Mouse (Mus musculus): ENCODE results near the gene B4galt5. TPM values are rescaled to one million over a fixed set of nuclear protein-coding genes. Genes with fewer than 3 reads are reported as not detected.
A peak's percentile ranks its signal among the peaks of the same experiment; 100 is the strongest.

B4galt5 gene
- polyA plus RNA-seq, 1 experiment from 2014 or later: 17.0 TPM

DNA sequence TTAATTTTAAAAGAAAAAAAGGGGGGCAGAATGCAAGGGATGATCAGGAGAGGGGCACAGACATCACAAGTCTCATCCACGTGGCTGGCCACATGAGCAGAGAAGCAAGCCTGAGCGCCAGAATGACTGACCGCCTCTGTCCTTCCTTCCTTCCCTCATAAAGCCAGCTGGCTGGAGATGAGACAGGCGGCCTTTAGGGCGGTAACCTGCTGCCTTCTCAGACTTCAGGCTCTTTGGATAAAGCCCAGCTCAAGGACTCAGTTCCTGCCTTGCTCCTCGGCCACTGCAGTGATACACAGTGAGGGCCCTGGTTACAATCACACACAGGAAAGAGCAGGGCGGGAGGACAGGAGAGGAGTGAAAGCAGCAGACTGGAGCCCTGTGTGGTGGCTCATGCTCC, 94.8 kb downstream of the B4galt5 start:
- Histone ChIP-seq H3K27ac (no peak overlapping the region), H3K36me3 (no peaks in the 10 kb centered on the region), H3K27me3 (replicated peaks) (no peaks in the 10 kb centered on the region), H3K9me3 (no peaks in the 10 kb centered on the region), H3K9ac (no peak overlapping the region), H3K4me2 (no peak overlapping the region), H3K4me3 (replicated peaks) (no peak overlapping the region), H3K4me1 (peaks cover 23% of the 10 kb centered on the region)
- WGBS: 44% methylated on average over 7 of the region's 7 CpGs
- ATAC-seq (ENCODE audit: insufficient read depth, low FRiP score, low read depth): peak; percentile 41; the same call in 1 of the 2 replicates

DNA sequence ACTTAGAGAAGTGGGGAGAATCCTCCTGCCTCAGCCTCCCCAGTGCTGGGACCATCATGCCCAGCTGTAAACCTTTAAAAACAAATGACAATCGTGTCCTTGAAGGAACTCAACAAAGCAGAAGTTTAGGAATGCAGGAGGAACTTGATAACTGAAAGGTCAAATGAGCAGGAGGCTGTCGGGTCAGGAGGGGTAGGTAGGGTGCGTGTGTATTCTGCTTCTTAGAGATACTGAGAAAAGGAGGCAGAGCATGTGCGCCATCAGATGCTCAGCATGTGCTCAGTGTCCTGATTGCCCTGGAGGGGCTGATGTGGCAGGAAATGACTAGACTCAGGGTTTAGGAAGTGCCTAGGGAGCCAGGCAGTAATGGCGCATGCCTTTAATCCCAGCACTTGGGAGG, 95.5 kb downstream of the B4galt5 start:
- H3K9ac ChIP-seq: no peak overlapping the region
- ATAC-seq (ENCODE audit: insufficient read depth, low FRiP score, low read depth): no peak
- H3K4me2 ChIP-seq: no peak overlapping the region
- H3K9me3 ChIP-seq: no peaks in the 10 kb centered on the region
- no peak overlapping the region for H3K4me3 ChIP-seq (replicated peaks)
- WGBS: 73% methylated on average over 5 of the region's 5 CpGs
- H3K27me3 ChIP-seq (replicated peaks): no peaks in the 10 kb centered on the region
- H3K4me1 ChIP-seq: peaks cover 23% of the 10 kb centered on the region
- H3K27ac ChIP-seq: no peak overlapping the region
- H3K36me3 ChIP-seq: no peaks in the 10 kb centered on the region

- peak overlapping the region; percentile 48 for H3K27ac ChIP-seq
- no peak for ATAC-seq (ENCODE audit: insufficient read depth, low FRiP score, low read depth)
- H3K4me2 ChIP-seq: no peak overlapping the region
These were observed 96.8 kb downstream of the B4galt5 start for GRCm38 (mm10) chr2:167252057-167252687.

GRCm38 (mm10) chr2:167250736-167251337, 98.1 kb downstream of the B4galt5 start:
- Histone ChIP-seq H3K4me1 (peaks cover 23% of the 10 kb centered on the region), H3K27me3 (replicated peaks) (no peaks in the 10 kb centered on the region), H3K9me3 (no peaks in the 10 kb centered on the region), H3K4me2 (peak overlapping the region; percentile 33), H3K27ac (peak overlapping the region; percentile 73), H3K36me3 (no peaks in the 10 kb centered on the region), H3K4me3 (replicated peaks) (no peak overlapping the region), H3K9ac (no peak overlapping the region)
- WGBS: 24% methylated on average over 7 of the region's 7 CpGs
- ATAC-seq (ENCODE audit: insufficient read depth, low FRiP score, low read depth): 0 out of 2 replicates have a peak, but pooled peaks have one; percentile 8

More at GRCm38 (mm10) chr2:167252057-167252687, 96.8 kb downstream of the B4galt5 start:
- H3K9me3 ChIP-seq: no peaks in the 10 kb centered on the region
- no peaks in the 10 kb centered on the region for H3K36me3 ChIP-seq
- peaks cover 23% of the 10 kb centered on the region for H3K4me1 ChIP-seq
- 19% methylated on average over 3 of the region's 3 CpGs for WGBS
- no peaks in the 10 kb centered on the region for H3K27me3 ChIP-seq (replicated peaks)
- no peak overlapping the region for H3K9ac ChIP-seq
- H3K4me3 ChIP-seq (replicated peaks): no peak overlapping the region

- ATAC-seq (ENCODE audit: insufficient read depth, low FRiP score, low read depth): 0 out of 2 replicates have a peak, but pooled peaks have one; percentile 14
- H3K4me3 ChIP-seq (replicated peaks): no peak overlapping the region
- H3K9ac ChIP-seq: no peak overlapping the region
- H3K27me3 ChIP-seq (replicated peaks): no peaks in the 10 kb centered on the region
- H3K4me2 ChIP-seq: no peak overlapping the region
- peak overlapping the region; percentile 64 for H3K27ac ChIP-seq
- peaks cover 23% of the 10 kb centered on the region for H3K4me1 ChIP-seq
- H3K36me3 ChIP-seq: no peaks in the 10 kb centered on the region
- 33% methylated on average over 11 of the region's 11 CpGs for WGBS
- H3K9me3 ChIP-seq: no peaks in the 10 kb centered on the region
These were observed 98.8 kb downstream of the B4galt5 start for GRCm38 (mm10) chr2:167250003-167250735.

DNA sequence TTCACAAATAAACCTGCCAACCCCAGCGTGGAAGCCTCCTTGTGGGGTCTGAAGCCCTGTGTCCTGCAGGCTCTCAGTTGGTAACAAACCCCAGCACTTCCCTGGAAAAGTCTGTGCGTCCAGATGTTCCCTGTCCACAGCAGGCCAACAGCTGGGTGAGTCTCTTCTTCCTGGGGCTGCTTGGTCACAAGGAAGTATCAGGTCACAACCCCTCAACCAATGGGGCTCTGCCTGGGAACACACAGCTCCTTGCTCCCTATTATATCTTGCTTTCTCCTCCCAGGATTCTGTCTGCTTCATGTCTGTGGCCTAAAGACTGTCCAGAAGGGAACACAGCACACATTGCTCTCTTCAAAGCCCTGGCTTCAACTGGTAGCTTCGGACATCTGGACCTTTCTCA, 99.4 kb downstream of the B4galt5 start:
- Histone ChIP-seq H3K9ac (no peak overlapping the region), H3K36me3 (no peaks in the 10 kb centered on the region), H3K9me3 (no peaks in the 10 kb centered on the region), H3K4me2 (no peak overlapping the region), H3K4me3 (replicated peaks) (no peak overlapping the region), H3K27me3 (replicated peaks) (no peaks in the 10 kb centered on the region), H3K27ac (peak overlapping the region; percentile 64; the same call in 1 of the 2 replicates), H3K4me1 (peaks cover 23% of the 10 kb centered on the region)
- ATAC-seq (ENCODE audit: insufficient read depth, low FRiP score, low read depth): peak; percentile 44; the same call in 1 of the 2 replicates
- WGBS: 39% methylated on average over 3 of the region's 3 CpGs

Other genes starting within 250 kb of the B4galt5 start
- gene Kcnb1, start 159.0 kb downstream of the B4galt5 start, polyA plus RNA-seq (2015; fragmentation: Nextera tagmentation; extraction: Ambion mirVana): 1.4 and 1.5 TPM in 2 replicates
- gene Ptgis, start 108.6 kb downstream of the B4galt5 start, polyA plus RNA-seq (2015; fragmentation: Nextera tagmentation; extraction: Ambion mirVana): 18.2 and 20.2 TPM in 2 replicates
- gene Slc9a8, start 72.5 kb upstream of the B4galt5 start, polyA plus RNA-seq (2015; fragmentation: Nextera tagmentation; extraction: Ambion mirVana): 20.5 and 25.0 TPM in 2 replicates
- gene Rnf114, start 143.5 kb upstream of the B4galt5 start, polyA plus RNA-seq (2015; fragmentation: Nextera tagmentation; extraction: Ambion mirVana): 66.5 and 71.9 TPM in 2 replicates
- 11.2 and 13.2 TPM in 2 replicates for gene Spata2, start 143.7 kb upstream of the B4galt5 start, polyA plus RNA-seq (2015; fragmentation: Nextera tagmentation; extraction: Ambion mirVana)
- gene Snai1, start 189.0 kb upstream of the B4galt5 start, polyA plus RNA-seq (2015; fragmentation: Nextera tagmentation; extraction: Ambion mirVana): 13.6 and 16.0 TPM in 2 replicates

All from stomach, embryonic 15.5 days (tissue).